ENCODE assay signal across 15 mouse cellular contexts in genomic region chr3:64568793-64569192, GRCm38 (mm10). TPM values are rescaled to one million over a fixed set of nuclear protein-coding genes. Genes with fewer than 3 reads are reported as not detected.
"Had no signal": no experiment of that assay in that cellular context is flagged by ENCODE, and none has a peak within 500 bp of the region (broad histone marks: within the 10 kb centered on the region; RNA-seq: fewer than 3 reads in every experiment).

No protein-coding gene starts in this region.

RNA-seq across cellular contexts. Expression of gene Vmn2r6, which starts 3.2 kb away (rescaled TPM):
- total RNA-seq: layer of hippocampus, postnatal 36 days; left cerebral cortex, postnatal 25 days; megakaryocyte-erythroid progenitor cell, adult 5-6 weeks had no signal
- polyA plus RNA-seq: kidney, embryonic 16.5 days; limb, embryonic 11.5 days; limb, embryonic 15.5 days; liver, embryonic 14.5 days; lung, adult 2 months; midbrain, embryonic 12.5 days; midbrain, embryonic 16.5 days; neural tube, embryonic 13.5 days; spleen, adult 2 months; stomach, embryonic 16.5 days had no signal

RNA-seq across cellular contexts. Expression of gene Vmn2r5, which starts 59.2 kb away (rescaled TPM):
- total RNA-seq: layer of hippocampus, adult 18-20 months; left cerebral cortex, adult 8-10 months; left cerebral cortex, postnatal 25 days; megakaryocyte-erythroid progenitor cell, adult 5-6 weeks had no signal
- polyA plus RNA-seq: kidney, embryonic 16.5 days; limb, embryonic 11.5 days; liver, embryonic 14.5 days; lung, adult 2 months; midbrain, embryonic 12.5 days; midbrain, embryonic 16.5 days; neural tube, embryonic 13.5 days; spleen, adult 2 months; stomach, embryonic 16.5 days had no signal
